Mouse (Mus musculus) activated CD4-positive, CD25-positive, alpha-beta regulatory T cell, adult 4 months (primary cell): Measurements from ENCODE around the gene Cep290. TPM values are rescaled to one million over a fixed set of nuclear protein-coding genes. Genes with fewer than 3 reads are reported as not detected.
"Not testable (repeated sequence)": the region's sequence is repeated elsewhere in the genome, so short reads cannot be mapped to it uniquely, and the experiment has no call there.

ENCODE experiments used
- ATAC-seq: one replicate; pipeline ENCODE4 v1.8.0; 2017
- polyA plus RNA-seq, 2 experiments: library from polyadenylated mRNA; unstranded; fragments of 100-300 nt; shearing (Covaris generic); gene quantifications; one replicate each; pipeline ENCODE4 v1.2.1; 2017

The Cep290 gene
- 1 to 10 TPM; 3.7 to 5.2 TPM for polyA plus RNA-seq

- peak; percentile 62 for ATAC-seq
Observed at GRCm38 (mm10) chr10:100487097-100487978, at the start of gene Cep290, which contains the start of gene Tmtc3. Cep290 (plus strand) TSS chr10:100487558. Tmtc3 (minus strand) TSS chr10:100487350.

- ATAC-seq, result no peak
Observed at GRCm38 (mm10) chr10:100449394-100449793, 38.0 kb upstream of the Cep290 start.

GRCm38 (mm10) chr10:100460515-100460914, 26.8 kb upstream of the Cep290 start:
- no peak for ATAC-seq

- ATAC-seq, result peak; percentile 22
Observed at GRCm38 (mm10) chr10:100475040-100475439, 12.3 kb upstream of the Cep290 start.

GRCm38 (mm10) chr10:100479538-100479937, 7.8 kb upstream of the Cep290 start:
- ATAC-seq, result no peak

GRCm38 (mm10) chr10:100486701-100487096, 659 bp upstream of the Cep290 start:
- ATAC-seq, result peak; percentile 34

GRCm38 (mm10) chr10:100491916-100492315, 4.6 kb downstream of the Cep290 start:
- no peak for ATAC-seq

- ATAC-seq, result no peak
Observed at GRCm38 (mm10) chr10:100498309-100498708, 11.0 kb downstream of the Cep290 start.

- no peak for ATAC-seq
Observed at GRCm38 (mm10) chr10:100508170-100508569, 20.8 kb downstream of the Cep290 start.

- no peak for ATAC-seq
Observed at GRCm38 (mm10) chr10:100521617-100522016, 34.3 kb downstream of the Cep290 start.

GRCm38 (mm10) chr10:100522330-100522729, 35.0 kb downstream of the Cep290 start:
- no peak for ATAC-seq

- no peak for ATAC-seq
Observed at GRCm38 (mm10) chr10:100524499-100525390, 37.4 kb downstream of the Cep290 start.

GRCm38 (mm10) chr10:100556566-100557175, 69.3 kb downstream of the Cep290 start:
- no peak for ATAC-seq

- not testable (repeated sequence) for ATAC-seq
Observed at GRCm38 (mm10) chr10:100560194-100560883, 73.0 kb downstream of the Cep290 start.

GRCm38 (mm10) chr10:100564112-100564511, 76.8 kb downstream of the Cep290 start:
- ATAC-seq, result no peak

GRCm38 (mm10) chr10:100571707-100572106, 84.3 kb downstream of the Cep290 start:
- ATAC-seq, result no peak

- ATAC-seq, result no peak
Observed at GRCm38 (mm10) chr10:100574505-100575149, 87.3 kb downstream of the Cep290 start.

GRCm38 (mm10) chr10:100575294-100575693, 87.9 kb downstream of the Cep290 start:
- ATAC-seq, result no peak

- no peak for ATAC-seq
Observed at GRCm38 (mm10) chr10:100584178-100584577, 96.8 kb downstream of the Cep290 start.

GRCm38 (mm10) chr10:100588524-100588923, 101.2 kb downstream of the Cep290 start:
- ATAC-seq, result peak; percentile 9

GRCm38 (mm10) chr10:100588932-100589388, 101.6 kb downstream of the Cep290 start:
- ATAC-seq, result peak; percentile 94
